Mouse (Mus musculus) MEL (cell line): ENCODE results near the gene Neo1.

Source experiments
- CHD1 ChIP-seq: IDR thresholded peaks from 2 replicates; pipeline ENCODE4 v1.6.1; 2012; ENCODE audit warnings: low read depth, mild to moderate bottlenecking, inconsistent platforms, low read length, improper control_type of control experiment
- CTCF ChIP-seq, 3 experiments: IDR thresholded peaks in 2 of 3; conservative IDR thresholded peaks in 1 of 3; 2 replicates each; pipeline ENCODE4 v1.5.1; 2011 to 2012; ENCODE audit warnings: low read length in 3 of 3, low read depth in 2 of 3, mild to moderate bottlenecking in 2 of 3, improper control_type of control experiment in 1 of 3, inconsistent platforms in 1 of 3, mixed read lengths in 1 of 3, moderate library complexity in 1 of 3; ENCODE audit not compliant: control insufficient read depth in 1 of 3, insufficient read depth in 1 of 3, poor library complexity in 1 of 3, severe bottlenecking in 1 of 3
- E2F4 ChIP-seq: IDR thresholded peaks from 2 replicates; pipeline ENCODE4 v1.6.1; 2011; ENCODE audit warnings: low read depth, low read length, improper control_type of control experiment, borderline replicate concordance
- ELF1 ChIP-seq: IDR thresholded peaks from 2 replicates; pipeline ENCODE4 v1.6.1; 2014; ENCODE audit warnings: low read depth, mild to moderate bottlenecking, inconsistent platforms, low read length, improper control_type of control experiment, moderate library complexity
- EP300 ChIP-seq, 2 experiments: IDR thresholded peaks; 2 replicates each; pipeline ENCODE4 v1.6.1; 2011; ENCODE audit warnings: improper control_type of control experiment in 2 of 2, low read length in 2 of 2, low read depth in 1 of 2, mild to moderate bottlenecking in 1 of 2
- JUND ChIP-seq: IDR thresholded peaks from 2 replicates; pipeline ENCODE4 v1.6.1; 2011; ENCODE audit warnings: low read depth, mild to moderate bottlenecking, improper control_type of control experiment, low read length
- MAX ChIP-seq: IDR thresholded peaks from 2 replicates; pipeline ENCODE4 v1.6.1; 2011; ENCODE audit warnings: low read length, improper control_type of control experiment
- MYC ChIP-seq: IDR thresholded peaks from 2 replicates; pipeline ENCODE4 v1.6.1; 2011; ENCODE audit warnings: low read depth, mild to moderate bottlenecking, low read length, improper control_type of control experiment, moderate library complexity
- NRF1 ChIP-seq: IDR thresholded peaks from 2 replicates; pipeline ENCODE4 v1.6.1; 2014; ENCODE audit warnings: low read depth, mild to moderate bottlenecking, inconsistent platforms, low read length, improper control_type of control experiment, moderate library complexity; ENCODE audit not compliant: poor library complexity, insufficient read depth, severe bottlenecking
- POLR2A ChIP-seq, 2 experiments: IDR thresholded peaks; 2 replicates each; pipeline ENCODE4 v1.6.1; 2011 to 2012; ENCODE audit warnings: low read length in 2 of 2, mild to moderate bottlenecking in 2 of 2, control low read depth in 1 of 2, improper control_type of control experiment in 1 of 2, low read depth in 1 of 2, moderate library complexity in 1 of 2; ENCODE audit not compliant: control insufficient read depth in 1 of 2, insufficient read depth in 1 of 2, poor library complexity in 1 of 2
- POLR2AphosphoS2 ChIP-seq: IDR thresholded peaks from 2 replicates; pipeline ENCODE4 v1.6.1; 2011; ENCODE audit warnings: low read length, improper control_type of control experiment
- TCF12 ChIP-seq: IDR thresholded peaks from 2 replicates; pipeline ENCODE4 v1.6.1; 2014; ENCODE audit warnings: low read depth, mild to moderate bottlenecking, inconsistent platforms, low read length, improper control_type of control experiment, moderate library complexity
- USF1 ChIP-seq: IDR thresholded peaks from 2 replicates; pipeline ENCODE4 v1.6.1; 2014; ENCODE audit warnings: low read depth, mild to moderate bottlenecking, inconsistent platforms, low read length, improper control_type of control experiment, moderate library complexity

DNA sequence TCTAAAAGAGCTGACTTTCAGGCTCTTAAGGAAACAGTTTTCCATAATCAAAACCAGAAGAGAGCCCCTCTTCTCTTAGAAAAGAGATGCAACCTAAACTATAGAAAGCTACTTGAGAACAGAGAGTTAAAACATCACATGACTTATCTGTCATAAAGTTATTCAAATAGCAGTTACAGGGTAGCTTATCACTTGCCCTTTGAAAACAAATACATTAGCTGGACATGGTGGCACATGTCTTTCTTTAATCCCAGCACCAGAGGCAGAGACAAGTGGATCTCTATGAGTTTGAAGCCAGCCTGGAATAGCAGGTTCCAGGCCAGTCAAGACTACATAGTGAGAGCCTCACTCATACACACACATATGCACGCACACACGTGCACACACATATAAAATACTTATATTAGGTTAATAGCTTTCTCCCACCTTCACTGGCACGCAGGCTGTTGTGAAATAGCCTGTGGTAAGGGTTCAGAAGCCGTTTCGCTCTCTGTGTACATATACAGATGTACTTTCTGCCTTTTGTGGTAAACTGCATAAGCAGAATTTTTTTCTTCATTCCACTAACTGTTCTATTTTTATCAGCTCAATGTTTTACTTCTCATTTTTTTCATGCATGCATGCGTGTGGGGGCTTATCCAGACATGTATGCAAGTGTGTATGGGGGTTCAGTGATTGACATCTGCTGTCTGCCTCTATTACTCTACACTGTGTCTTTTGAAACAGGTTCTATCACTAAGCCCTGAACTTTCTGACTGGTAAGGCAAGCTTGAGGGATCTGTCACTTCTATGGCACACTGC is 144.2 kb downstream of the Neo1 start:
- TF ChIP-seq POLR2A (IDR thresholded peaks at IDR 0.05; ENCODE audit: control insufficient read depth in 1 of 2, insufficient read depth in 1 of 2, low read depth in 1 of 2, low read length in 2 of 2, poor library complexity in 1 of 2) = no peak
- TF ChIP-seq ELF1 = no peak
- no peak for TF ChIP-seq JUND
- no peak for TF ChIP-seq CHD1
- TF ChIP-seq TCF12 = no peak
- TF ChIP-seq EP300 (IDR thresholded peaks at IDR 0.05; ENCODE audit: low read depth in 1 of 2, low read length in 2 of 2) = no peak
- TF ChIP-seq MAX = no peak
- no peak for TF ChIP-seq USF1
- no peak for TF ChIP-seq POLR2AphosphoS2
- no peak for TF ChIP-seq MYC
- no peak for TF ChIP-seq E2F4
- TF ChIP-seq CTCF (IDR thresholded peaks at IDR 0.05 in 2 of 3, conservative IDR thresholded peaks at IDR 0.05 in 1 of 3; ENCODE audit: control insufficient read depth in 1 of 3, insufficient read depth in 1 of 3, low read depth in 2 of 3, low read length in 3 of 3, poor library complexity in 1 of 3, severe bottlenecking in 1 of 3) = no peak
- TF ChIP-seq NRF1 = no peak
